Mouse (Mus musculus): Measurements from ENCODE around the gene Ccdc70. TPM values are rescaled to one million over a fixed set of nuclear protein-coding genes. Genes with fewer than 3 reads are reported as not detected.
"Not testable (repeated sequence)": the region's sequence is repeated elsewhere in the genome, so short reads cannot be mapped to it uniquely, and the experiment has no call there.

Gene Ccdc70
- not detected for total RNA-seq (2021)
- polyA plus RNA-seq (2012; rRNA removed): not detected in 2 replicates
- long read RNA-seq: 0 reads

DNA sequence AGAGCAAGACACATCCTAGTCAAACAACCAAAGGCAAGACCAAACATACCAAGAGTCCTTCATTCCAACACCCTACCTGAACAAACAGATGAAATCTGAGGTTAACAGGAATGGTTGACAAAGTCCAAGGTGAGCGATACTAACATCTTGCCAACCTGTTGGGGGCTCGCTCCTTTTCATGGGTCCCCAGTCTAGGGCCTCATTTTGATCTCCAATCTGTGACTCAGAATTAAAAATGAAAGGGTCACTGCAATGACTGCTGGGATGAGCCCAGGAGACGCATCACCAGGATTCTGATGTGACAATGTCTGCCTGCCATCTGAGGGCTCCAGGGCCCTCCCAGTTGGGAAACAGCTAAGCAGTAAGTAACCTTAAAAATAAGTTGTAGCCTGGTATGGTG is at the start of gene Ccdc70:
Ccdc70 (plus strand) TSS at position 301 of the 400 bp plus-strand sequence.
- H3K9ac ChIP-seq (ENCODE audit: low read depth, low read length): no peak within 1 kb of the TSS
- H3K4me3 ChIP-seq: no peak within 1 kb of the TSS
- no peaks in the 10 kb centered on the region for H3K4me1 ChIP-seq (ENCODE audit: control insufficient read depth, insufficient read depth, low read length)
- no peak within 1 kb of the TSS for H3K27ac ChIP-seq
- TF ChIP-seq EP300 (IDR thresholded peaks at IDR 0.05; ENCODE audit: insufficient read depth, low read depth, low read length) (no peak), POLR2A (IDR thresholded peaks at IDR 0.05; ENCODE audit: insufficient read depth, low read depth, low read length) (no peak), CTCF (IDR thresholded peaks at IDR 0.05) (no peak)
- whole genome bisulfite sequencing: 82% methylated on average over 3 of the region's 3 CpGs
- no peaks in the 10 kb centered on the region for H3K79me2 ChIP-seq (replicated peaks; ENCODE audit: control insufficient read depth, insufficient read depth, low read length)
- no peaks in the 10 kb centered on the region for H3K27me3 ChIP-seq (ENCODE audit: control insufficient read depth, insufficient read depth, low read length)
- DNase-seq: no peak
- no peaks in the 10 kb centered on the region for H3K36me3 ChIP-seq (ENCODE audit: control insufficient read depth, insufficient read depth, low read length)
- intact Hi-C loops (cut with DNase I): no loop called here

DNA sequence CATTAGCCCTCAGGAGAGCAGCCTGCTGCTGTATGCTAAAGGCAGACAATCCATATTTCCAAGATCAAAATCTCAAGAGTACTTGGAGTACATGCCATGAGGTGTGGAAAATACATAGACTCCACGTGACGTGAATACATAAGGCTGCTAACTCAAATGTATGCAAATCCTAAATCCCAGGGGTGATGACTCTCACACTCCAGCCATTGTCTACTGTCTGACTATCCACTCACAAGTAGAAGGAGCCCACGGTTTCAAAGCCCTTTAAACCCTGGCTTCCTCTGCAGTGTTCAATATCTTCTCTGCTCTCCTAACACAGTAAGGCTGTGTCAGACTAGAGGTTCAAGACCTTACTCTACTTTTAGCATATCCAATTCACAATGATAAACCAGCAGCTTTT is 38.8 kb upstream of the Ccdc70 start:
- 65% methylated on average over 3 of the region's 3 CpGs for WGBS
- DNase-seq; H3K27ac ChIP-seq; H3K4me3 ChIP-seq; H3K79me2 ChIP-seq (replicated peaks; ENCODE audit: control insufficient read depth, insufficient read depth, low read length); H3K36me3 ChIP-seq (ENCODE audit: control insufficient read depth, insufficient read depth, low read length); intact Hi-C loops (cut with DNase I); H3K4me1 ChIP-seq (ENCODE audit: control insufficient read depth, insufficient read depth, low read length); H3K9ac ChIP-seq (ENCODE audit: low read depth, low read length); H3K27me3 ChIP-seq (ENCODE audit: control insufficient read depth, insufficient read depth, low read length): not testable (repeated sequence)

DNA sequence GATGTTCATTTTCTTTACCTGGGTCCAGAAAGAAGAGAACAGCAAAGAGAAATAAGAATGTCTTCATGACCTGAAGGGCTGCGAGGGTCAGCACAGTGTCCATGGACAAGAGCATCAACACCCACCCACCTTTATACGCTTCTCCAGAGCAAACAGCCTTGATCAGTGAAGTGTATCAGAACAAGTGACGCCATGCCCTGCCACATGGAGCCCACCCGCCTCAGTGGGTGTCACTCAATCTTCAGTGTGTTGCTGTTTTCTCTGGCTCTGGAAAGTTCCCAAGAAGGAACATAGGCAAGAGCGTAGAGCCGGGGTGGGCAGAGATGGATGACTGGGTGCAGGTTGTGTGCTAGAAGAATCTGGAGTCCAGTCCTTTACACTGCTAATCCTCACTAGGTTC is 37.0 kb upstream of the Ccdc70 start, which contains the start of gene Defb15:
Defb15 (minus strand) TSS at position 101 of the 400 bp plus-strand sequence.
- WGBS: 86% methylated on average over 6 of the region's 6 CpGs
- no peak within 1 kb of the TSS for H3K9ac ChIP-seq (ENCODE audit: low read depth, low read length)

DNA sequence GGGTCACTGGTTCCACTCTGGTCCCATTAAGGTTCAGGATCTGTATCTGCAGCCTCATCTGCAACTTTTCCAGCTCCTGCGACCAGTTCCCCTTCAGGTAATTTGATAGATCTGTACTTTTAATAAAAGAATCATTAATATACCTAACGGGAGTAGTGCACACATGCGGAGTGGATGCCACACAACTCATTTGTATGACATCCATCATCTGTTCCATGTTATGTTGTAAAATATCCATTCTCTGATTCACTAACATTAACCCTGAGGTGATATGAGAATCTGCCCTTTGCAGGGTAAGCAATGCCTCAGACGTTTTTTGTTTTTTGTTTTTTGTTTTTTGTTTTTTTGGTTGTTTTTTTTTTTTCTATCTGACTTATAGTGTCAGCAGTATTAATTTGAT is 31.5 kb upstream of the Ccdc70 start, which contains the start of gene Defb35:
Defb35 (plus strand) TSS at position 301 of the 400 bp plus-strand sequence.
- H3K9ac ChIP-seq (ENCODE audit: low read depth, low read length); DNase-seq; H3K4me3 ChIP-seq; H3K27me3 ChIP-seq (ENCODE audit: control insufficient read depth, insufficient read depth, low read length); H3K79me2 ChIP-seq (replicated peaks; ENCODE audit: control insufficient read depth, insufficient read depth, low read length); H3K36me3 ChIP-seq (ENCODE audit: control insufficient read depth, insufficient read depth, low read length); intact Hi-C loops (cut with DNase I); H3K4me1 ChIP-seq (ENCODE audit: control insufficient read depth, insufficient read depth, low read length); H3K27ac ChIP-seq: not testable (repeated sequence)
- WGBS: 72% methylated on average over 4 of the region's 4 CpGs

More for the DNA sequence above, 37.0 kb upstream of the Ccdc70 start, which contains the start of gene Defb15:
- H3K4me1 ChIP-seq (ENCODE audit: control insufficient read depth, insufficient read depth, low read length): no peaks in the 10 kb centered on the region
- no peaks in the 10 kb centered on the region for H3K36me3 ChIP-seq (ENCODE audit: control insufficient read depth, insufficient read depth, low read length)
- intact Hi-C loops (cut with DNase I): no loop called here
- H3K27me3 ChIP-seq (ENCODE audit: control insufficient read depth, insufficient read depth, low read length): no peaks in the 10 kb centered on the region
- H3K27ac ChIP-seq: no peak within 1 kb of the TSS
- no peaks in the 10 kb centered on the region for H3K79me2 ChIP-seq (replicated peaks; ENCODE audit: control insufficient read depth, insufficient read depth, low read length)
- no peak for DNase-seq
- TF ChIP-seq POLR2A (IDR thresholded peaks at IDR 0.05; ENCODE audit: insufficient read depth, low read depth, low read length) (no peak), EP300 (IDR thresholded peaks at IDR 0.05; ENCODE audit: insufficient read depth, low read depth, low read length) (no peak), CTCF (IDR thresholded peaks at IDR 0.05) (no peak)
- H3K4me3 ChIP-seq: no peak within 1 kb of the TSS

DNA sequence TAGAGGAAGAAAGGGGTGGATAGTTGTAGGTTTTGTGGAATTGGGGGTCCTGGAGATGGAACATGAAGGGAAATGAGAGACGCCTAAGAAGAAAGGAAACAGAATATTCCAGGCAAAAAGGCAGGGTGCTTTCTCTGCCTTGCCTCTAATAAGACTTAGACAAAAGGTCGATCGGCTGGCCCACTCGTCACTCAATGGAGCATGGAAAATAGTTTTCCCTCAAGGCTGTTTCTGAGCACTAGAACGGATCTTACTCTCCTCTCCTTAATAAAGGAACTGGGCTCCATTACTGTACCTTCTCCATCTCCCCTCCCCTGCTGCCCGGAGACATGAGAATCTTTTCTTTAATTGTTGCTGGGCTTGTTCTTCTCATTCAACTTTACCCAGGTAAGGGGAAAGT is 23.1 kb upstream of the Ccdc70 start, which contains the start of gene Defb13:
Defb13 (plus strand) TSS at position 301 of the 400 bp plus-strand sequence.
- Histone ChIP-seq H3K4me3 (no peak within 1 kb of the TSS), H3K36me3 (ENCODE audit: control insufficient read depth, insufficient read depth, low read length) (no peaks in the 10 kb centered on the region), H3K27me3 (ENCODE audit: control insufficient read depth, insufficient read depth, low read length) (no peaks in the 10 kb centered on the region), H3K4me1 (ENCODE audit: control insufficient read depth, insufficient read depth, low read length) (no peaks in the 10 kb centered on the region), H3K79me2 (replicated peaks; ENCODE audit: control insufficient read depth, insufficient read depth, low read length) (no peaks in the 10 kb centered on the region), H3K27ac (no peak within 1 kb of the TSS), H3K9ac (ENCODE audit: low read depth, low read length) (no peak within 1 kb of the TSS)
- 78% methylated on average over 6 of the region's 6 CpGs for WGBS
- intact Hi-C loops (cut with DNase I): no loop called here
- TF ChIP-seq POLR2A (IDR thresholded peaks at IDR 0.05; ENCODE audit: insufficient read depth, low read depth, low read length): no peak
- DNase-seq: no peak

DNA sequence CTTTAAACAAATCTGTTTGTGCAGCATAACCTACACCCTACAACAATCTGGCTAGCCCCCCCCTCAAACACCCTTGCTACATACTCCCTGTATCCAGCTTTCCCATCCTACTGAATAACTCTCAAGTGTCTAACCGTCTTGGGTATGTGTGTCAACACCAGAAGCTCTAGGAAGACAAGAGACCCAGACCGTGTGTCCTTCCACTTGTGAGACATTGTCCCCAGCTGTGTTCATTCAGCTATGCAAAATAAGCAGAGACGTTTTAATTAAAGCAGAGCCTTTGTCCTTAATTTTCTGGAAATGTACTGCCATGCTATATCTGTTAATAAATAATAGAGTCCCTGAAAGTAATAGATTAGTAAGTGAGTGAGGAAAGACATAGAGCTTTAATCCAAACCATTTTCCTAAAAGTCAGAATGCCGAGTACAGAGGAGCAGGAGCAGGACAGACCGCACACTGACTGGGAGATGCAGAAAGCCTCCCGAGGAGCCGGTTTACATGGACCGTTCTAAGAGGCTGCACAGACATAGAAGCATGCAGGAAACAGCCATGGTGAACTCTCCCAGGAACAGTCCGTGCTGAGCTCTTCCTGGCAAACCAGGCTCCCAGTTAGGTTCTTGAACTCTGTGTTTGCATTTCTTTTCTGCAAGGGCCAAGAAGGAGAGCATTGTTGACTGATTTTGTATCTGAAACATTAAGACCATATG is 22.1 kb upstream of the Ccdc70 start:
- DNase-seq: no peak
- no peaks in the 10 kb centered on the region for H3K36me3 ChIP-seq (ENCODE audit: control insufficient read depth, insufficient read depth, low read length)
- WGBS: 63% methylated on average over 9 of the region's 9 CpGs
- no peaks in the 10 kb centered on the region for H3K79me2 ChIP-seq (replicated peaks; ENCODE audit: control insufficient read depth, insufficient read depth, low read length)
- H3K9ac ChIP-seq (ENCODE audit: low read depth, low read length): no peak overlapping the region
- H3K27ac ChIP-seq: no peak overlapping the region
- no peak overlapping the region for H3K4me3 ChIP-seq
- no peaks in the 10 kb centered on the region for H3K4me1 ChIP-seq (ENCODE audit: control insufficient read depth, insufficient read depth, low read length)
- H3K27me3 ChIP-seq (ENCODE audit: control insufficient read depth, insufficient read depth, low read length): no peaks in the 10 kb centered on the region
- TF ChIP-seq EP300 (IDR thresholded peaks at IDR 0.05; ENCODE audit: insufficient read depth, low read depth, low read length): no peak
- TF ChIP-seq CTCF (IDR thresholded peaks at IDR 0.05): no peak
- no peak for TF ChIP-seq POLR2A (IDR thresholded peaks at IDR 0.05; ENCODE audit: insufficient read depth, low read depth, low read length)
- intact Hi-C loops (cut with DNase I): no loop called here
